Mouse (Mus musculus) E14TG2a.4 (cell line): ENCODE measurements around the gene Tbc1d22a.

Experiments
- CTCF ChIP-seq: conservative IDR thresholded peaks from 2 replicates; pipeline ENCODE4 v1.5.1; 2014; ENCODE audit warnings: low read length
- NANOG ChIP-seq: IDR thresholded peaks from 2 replicates; pipeline ENCODE4 v1.6.1; 2014; ENCODE audit warnings: borderline replicate concordance, low read length, mixed read lengths
- POU5F1 ChIP-seq: IDR thresholded peaks from 2 replicates; pipeline ENCODE4 v1.6.1; 2014; ENCODE audit warnings: low read length, borderline replicate concordance

GRCm38 (mm10) chr15:86339736-86340135 lies 125.5 kb downstream of the Tbc1d22a start:
- TF ChIP-seq NANOG (no peak), CTCF (no peak), POU5F1 (no peak)
